Mouse (Mus musculus): ENCODE measurements around the gene Alg9.

Alg9 gene

DNA sequence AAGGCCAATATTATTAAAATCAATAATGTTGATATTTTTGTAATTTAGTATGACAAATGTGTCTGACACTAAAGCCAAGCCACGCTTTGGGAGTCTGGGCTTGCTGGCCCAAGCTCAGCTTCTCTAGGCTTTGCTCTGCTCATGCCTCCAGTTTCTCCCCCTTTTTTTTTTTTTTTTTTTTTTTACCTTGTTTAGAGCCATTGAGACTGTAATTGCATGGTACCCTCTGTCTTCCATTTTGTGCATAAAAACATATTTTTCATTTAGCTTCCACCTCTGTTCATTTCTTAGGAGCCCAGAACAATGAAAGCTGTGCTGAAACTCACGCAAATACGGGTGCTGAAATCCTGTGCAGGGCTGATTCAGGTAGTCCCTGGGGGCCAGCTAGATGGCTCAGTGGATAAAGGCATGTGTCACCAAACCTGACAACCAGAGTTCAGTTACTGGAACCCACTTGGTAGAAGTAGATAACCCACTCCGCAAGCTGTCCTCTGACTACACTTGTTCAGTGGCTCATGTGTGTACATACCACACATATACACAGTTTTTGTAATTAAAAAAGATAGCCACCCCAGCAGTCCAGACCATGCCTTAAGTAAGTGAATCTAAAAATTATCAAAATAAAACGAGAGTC lies 80.4 kb downstream of the Alg9 start:
- DNase-seq, result no peak

DNA sequence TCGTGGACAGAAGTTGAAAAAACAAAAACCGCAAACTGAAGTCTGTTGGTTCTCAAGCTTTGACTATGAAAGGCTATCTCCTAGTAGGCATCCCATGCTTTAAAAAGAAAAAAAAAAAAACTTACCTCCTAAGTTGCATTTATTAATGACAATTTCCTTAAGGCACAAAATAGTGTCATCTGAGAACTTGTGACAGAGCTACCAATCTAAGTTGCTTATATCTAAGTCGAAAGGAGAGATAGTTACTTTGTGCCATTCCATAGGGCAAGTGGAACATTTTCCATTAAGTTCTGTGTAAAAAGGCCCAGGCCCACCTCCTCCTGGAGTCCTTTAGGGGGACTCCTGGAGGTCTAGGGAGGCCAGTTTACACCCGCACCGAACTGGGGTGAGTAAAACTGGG lies 81.0 kb downstream of the Alg9 start:
- DNase-seq, result no peak

DNA sequence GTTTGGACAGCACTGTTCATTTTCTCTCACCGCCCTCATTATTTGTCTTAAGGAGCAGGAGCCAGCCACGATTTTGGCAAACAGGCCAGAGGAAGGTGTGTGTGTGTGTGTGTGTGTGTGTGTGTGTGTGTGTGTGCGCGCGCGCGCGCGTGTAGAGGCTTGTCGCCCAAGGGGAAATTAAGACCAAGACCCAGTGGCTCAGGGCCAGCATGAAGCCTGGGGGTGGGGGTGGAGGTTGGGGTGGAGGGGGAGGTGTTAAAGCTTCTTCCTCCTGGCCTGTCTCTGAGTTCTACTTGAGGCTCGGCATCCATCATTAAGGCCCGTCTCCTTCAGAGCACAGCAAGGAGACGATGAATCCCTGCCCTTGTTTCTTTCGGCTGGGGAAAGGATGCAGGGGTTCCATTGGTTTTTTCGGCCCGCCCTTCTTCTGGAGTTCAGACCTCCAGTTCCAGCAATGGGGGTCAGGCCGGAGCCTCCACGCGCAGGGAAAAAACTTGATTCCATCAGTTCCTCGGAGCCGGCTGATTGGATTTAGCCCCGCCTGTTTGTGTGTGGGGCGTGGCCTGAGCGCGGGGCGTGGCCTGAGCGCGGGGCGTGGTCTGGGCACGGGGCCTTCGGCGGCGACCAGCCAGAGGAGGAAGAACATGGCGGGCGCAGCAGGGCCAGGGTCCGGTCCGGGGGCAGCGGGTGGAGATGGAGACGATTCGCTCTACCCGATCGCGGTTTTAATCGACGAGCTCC lies 81.7 kb downstream of the Alg9 start:
- DNase-seq, result peak; percentile 86

DNA sequence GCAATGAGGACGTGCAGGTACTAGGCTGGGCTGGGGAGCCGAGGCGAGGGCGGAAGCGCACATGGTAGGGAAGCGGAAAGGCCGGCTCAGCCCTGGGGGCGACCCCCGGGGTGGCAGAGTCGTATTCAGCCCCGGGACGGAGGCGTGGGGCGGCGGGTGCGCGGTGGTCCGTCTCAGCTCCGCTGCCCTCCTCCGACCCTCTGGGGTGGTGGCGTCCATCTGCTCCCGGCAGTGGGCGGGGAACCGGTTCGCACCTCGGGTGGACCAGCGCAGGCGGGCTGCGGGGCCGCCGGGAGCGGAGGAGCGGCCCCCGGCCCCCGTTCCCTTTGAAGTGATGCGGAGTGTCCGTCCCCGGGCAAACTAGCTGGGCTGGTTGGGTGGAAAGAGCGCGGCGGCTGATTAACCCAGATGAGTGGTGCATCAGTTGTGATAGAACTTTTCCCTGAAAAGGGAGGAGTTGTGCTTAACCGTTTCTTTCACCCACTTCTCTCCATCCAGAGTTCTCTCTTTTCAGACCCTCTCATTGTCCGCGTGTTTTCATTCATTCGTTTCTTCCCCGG lies 82.3 kb downstream of the Alg9 start:
- DNase-seq, result no peak

DNA sequence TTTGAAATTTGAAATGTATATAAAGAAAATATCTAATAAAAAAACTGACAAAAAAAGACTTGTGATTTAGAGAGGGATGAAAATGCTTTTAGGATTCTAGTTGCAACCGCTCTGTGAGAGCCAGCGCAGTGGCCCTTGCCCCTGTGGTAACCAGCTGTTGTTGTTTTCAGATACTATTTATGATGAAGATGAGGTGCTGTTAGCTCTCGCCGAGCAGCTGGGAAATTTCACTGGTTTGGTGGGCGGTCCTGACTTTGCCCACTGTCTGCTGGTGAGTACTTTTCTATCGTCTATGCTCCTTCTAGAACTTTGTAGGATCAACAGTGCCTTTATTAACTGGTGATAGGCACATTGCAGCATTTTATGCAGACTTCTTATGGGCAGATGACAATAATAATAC lies 83.9 kb downstream of the Alg9 start:
- DNase-seq, result no peak

DNA sequence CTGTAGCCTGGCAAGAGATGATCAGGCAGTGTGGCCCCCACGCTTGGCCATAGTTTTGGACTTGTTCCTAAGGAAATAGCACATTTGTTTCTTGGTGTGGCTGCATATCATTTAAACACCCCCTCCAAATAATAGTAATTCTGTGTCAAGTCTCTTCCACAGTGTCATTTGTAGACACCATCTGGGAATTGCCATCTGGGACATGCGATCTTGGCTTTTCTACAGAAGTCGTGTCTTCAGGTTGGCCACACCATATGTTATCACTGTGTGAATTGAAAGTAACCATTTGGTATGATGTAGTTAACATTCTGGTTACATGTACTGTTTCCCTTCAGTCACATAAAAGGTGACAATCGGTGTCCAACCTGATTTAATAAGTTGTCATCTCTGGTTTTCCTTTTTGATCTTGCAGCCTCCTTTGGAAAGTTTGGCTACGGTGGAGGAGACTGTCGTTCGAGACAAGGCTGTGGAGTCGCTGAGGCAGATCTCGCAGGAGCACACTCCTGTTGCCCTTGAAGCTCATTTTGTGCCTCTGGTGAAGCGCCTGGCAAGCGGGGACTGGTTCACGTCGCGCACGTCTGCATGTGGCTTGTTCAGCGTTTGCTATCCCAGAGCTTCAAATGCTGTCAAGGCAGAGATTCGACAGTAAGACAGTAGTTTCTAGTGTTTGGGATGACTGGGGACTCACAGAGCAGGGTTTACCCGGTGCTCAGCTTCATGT lies 86.5 kb downstream of the Alg9 start:
- no peak for DNase-seq

DNA sequence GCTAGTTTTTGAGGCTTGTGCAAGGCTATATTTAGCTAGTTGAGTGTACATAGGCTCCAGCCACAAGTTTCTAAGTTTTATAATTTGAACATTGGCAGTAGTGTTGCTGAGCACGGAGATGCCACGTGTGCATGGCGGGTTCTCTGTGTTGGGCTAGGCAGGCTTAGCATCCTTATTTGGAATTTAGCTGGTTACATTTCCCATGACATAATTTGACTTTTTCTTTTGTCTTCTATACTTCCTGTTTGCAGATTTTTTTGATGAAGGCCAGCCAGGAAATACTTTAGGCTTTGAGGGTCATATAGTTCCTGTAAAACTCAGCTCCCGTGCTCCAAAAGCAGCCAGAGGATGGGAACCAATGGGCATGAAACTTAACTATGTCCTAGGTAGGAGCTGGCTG lies 89.0 kb downstream of the Alg9 start:
- DNase-seq, result no peak

DNA sequence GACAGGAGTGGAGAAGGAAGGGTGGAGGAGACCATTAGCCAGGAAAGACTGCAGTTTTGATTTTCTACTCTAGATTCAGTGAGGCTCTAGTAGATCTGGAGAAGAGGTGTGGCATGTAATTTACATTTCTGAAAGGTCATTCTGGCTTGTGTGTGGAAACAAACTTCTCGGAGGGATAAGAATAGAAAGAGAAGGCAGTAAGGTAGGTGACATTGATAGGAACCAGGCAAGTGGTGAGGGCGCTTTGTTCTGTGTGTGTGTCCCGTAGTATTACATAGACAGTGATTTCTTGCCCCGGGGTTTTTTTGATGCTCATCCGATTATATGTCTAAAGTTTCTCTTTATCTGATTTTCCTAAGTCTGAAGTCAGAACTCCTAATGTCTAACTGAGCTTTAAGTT lies 90.1 kb downstream of the Alg9 start:
- DNase-seq, result no peak

DNA sequence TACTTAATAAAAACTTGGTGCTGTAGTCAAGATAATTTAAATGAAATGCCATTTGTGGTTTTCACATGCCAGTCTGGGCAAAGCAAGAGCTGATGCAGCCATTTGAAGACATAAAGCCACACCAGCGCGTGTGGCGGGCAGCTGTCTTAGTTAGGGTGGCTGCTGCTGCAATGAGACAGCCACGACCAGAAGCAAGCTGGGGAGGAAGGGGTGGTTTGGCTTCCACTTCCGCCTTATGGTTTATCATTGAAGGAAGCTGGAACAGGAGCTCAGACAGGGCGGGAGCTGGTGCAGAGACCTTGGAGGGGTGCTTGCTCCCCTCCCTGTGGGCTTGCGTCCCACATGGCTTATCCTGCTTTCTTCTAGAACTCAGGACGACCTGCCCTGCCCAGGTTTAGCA lies 91.0 kb downstream of the Alg9 start:
- no peak for DNase-seq

DNA sequence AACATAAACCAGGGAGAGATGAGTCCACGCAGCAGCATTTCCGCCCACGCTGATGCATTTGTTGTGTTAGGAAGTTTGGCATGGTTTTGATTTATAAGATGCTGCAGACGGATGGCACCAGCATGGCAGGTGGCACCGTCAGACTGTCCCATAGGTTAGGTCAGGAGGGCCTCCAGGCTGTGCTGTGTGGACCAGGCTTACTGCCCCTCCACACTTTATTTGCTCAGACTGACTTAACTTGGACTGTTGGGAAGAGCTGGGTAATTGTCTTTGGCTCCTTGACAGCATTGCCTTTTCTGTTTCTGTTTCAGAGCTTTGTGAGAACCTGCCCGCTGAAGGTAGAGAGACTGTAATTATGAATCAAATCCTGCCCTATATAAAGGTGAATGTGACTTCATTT lies 92.2 kb downstream of the Alg9 start:
- DNase-seq, result no peak

DNA sequence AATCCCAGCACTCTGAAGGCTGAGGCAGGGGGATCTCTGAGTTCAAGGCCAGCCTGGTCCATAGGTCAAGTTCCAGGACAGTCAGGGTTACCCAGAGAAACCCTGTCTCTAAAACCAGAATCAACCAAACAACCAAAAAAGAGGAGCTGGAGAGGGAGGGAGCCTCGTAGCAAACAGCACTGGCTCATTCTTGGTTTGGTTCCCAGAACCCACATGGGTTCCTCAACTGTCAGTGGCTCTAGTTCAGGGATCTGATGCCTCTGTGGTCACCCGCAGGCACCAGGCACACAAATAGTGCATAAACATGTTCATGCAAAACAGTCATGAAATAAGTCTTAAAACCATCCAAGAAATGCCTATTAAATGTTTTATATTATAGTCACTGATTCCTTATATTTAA lies 93.4 kb downstream of the Alg9 start:
- no peak for DNase-seq

DNA sequence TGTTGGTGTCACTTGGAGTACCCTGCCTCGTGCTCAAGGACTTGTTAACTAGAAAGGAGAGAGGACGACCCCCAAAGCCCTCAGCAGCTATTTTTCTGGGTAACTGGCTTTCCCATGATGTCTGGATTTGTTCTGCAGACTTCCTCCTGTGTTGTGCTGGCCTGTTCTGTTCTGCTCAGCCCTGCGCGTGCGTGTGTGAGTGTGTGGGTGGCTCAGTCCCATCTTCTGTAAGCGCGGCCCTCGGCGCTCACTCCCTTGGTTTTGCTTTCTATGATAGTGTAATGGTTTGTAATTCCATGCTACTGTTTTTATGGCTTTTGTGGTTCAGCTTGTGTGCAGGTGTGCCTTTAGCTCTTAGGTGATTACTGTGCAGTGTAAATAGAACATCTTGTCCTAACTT lies 98.4 kb downstream of the Alg9 start:
- no peak for DNase-seq

DNA sequence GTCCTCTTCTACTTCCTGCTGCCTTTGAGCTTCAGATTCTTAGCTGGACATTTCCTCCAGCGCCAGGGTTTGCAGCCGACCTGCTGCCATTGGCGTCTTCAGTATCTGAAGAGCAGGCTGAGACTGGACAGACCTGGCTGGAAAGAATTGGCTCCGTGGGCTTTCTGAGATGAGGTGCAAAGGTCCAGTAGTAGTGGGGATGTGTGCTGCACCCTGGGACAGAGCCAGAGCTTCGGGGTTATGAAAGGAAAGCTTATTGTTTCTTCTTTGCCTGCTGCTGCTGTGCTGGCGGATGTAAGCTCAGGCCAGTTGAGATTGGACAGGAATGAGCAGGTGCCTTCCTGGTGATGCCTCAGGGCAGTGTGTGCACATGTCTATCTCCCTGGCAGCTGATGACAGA lies 99.2 kb downstream of the Alg9 start:
- no peak for DNase-seq

DNA sequence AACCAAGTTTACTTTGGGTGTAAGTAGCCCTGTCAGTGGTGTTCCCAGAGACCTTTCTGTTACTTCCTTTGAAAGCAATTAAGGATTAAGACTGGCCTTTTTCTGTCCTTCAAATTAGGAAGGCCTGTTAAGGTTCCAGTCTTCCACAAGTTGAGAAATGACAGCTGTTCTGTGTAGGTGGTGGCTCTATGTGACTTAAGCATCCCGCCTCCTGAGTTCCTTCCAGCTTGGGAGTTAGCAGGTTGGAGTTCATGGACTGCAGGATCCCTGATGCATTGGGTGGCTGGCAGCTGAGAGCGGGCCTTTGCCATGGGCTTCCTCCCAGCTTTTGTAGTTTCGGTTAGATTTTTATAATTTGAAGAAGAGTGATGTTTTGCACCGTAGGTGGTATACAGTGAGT lies 100.7 kb downstream of the Alg9 start:
- no peak for DNase-seq

DNA sequence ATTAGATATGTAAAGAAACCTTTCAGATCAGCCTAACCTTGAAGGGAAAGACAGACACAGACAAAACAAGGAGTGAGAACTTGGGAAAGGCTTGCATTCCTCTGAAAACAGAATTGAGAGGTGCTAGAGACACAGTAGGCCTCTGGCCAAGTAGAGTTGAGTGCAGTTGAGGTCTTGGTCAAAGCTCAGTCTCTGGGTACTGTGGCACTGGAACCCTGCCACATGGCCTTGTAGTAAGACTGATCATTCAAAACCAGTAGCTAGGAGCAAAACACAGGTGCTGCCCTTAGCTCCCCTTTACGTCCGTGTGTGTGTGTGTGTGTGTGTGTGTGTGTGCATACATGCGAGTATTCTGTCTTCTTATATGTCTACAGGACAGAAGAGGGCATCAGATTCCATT lies 101.5 kb downstream of the Alg9 start:
- DNase-seq, result no peak

DNA sequence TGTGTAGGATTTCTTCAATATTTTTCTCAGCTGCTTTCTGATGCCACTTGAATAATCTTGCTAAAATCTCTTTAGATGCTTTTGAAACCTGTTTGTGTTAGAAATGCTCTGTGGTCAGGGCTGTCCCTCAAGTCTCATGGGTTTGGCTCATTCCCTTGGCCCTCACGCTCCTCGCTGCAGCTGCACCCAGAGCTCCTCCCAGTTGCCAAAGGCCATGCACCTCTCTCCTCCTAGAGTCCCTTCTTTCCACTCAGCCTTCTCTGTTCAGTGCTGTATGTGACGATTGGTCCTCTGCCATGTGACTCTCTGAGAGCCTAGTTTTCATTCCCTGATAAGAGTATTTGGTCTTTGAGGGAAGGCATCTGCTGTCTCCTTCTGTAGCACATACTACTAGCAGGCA lies 102.6 kb downstream of the Alg9 start:
- no peak for DNase-seq

DNA sequence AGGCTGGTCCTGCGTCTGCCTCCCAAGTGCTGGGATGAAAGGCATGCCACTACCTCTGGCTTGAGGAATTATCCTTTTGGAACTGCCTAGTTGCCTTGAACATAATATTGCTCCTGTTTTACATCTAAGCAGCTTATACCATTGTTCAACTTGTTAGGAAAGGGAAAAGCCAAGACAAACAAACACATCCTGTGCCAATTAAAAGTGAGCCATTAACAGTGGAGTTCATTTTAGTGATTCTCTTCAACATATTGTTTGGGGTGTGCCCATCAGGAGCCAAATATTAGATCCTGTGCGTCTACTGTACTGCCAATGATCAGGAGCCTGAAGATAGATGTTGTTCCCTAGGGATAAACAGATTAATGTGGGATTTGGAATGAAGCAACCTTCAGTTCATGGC lies 107.4 kb downstream of the Alg9 start:
- no peak for DNase-seq

DNA sequence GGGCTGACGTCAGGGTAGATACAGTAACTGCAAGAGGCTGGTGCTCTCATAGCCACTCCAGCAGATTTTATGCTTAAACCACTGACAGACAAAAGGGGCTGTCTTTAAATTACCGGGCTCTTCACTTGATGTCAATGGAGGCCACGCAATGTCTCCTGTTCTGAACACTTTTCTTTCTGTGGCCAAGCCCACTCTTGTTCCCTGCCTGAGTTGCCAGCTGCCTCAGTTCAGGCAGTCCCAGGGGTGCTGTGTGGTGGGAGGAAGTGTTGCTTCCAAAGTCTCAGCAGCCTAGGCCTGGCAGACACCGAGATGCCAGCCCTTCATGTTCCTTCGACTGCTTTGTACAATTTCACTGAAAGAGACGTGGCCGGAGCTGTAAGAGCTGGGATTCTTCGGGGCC lies 109.3 kb downstream of the Alg9 start:
- DNase-seq, result no peak

DNA sequence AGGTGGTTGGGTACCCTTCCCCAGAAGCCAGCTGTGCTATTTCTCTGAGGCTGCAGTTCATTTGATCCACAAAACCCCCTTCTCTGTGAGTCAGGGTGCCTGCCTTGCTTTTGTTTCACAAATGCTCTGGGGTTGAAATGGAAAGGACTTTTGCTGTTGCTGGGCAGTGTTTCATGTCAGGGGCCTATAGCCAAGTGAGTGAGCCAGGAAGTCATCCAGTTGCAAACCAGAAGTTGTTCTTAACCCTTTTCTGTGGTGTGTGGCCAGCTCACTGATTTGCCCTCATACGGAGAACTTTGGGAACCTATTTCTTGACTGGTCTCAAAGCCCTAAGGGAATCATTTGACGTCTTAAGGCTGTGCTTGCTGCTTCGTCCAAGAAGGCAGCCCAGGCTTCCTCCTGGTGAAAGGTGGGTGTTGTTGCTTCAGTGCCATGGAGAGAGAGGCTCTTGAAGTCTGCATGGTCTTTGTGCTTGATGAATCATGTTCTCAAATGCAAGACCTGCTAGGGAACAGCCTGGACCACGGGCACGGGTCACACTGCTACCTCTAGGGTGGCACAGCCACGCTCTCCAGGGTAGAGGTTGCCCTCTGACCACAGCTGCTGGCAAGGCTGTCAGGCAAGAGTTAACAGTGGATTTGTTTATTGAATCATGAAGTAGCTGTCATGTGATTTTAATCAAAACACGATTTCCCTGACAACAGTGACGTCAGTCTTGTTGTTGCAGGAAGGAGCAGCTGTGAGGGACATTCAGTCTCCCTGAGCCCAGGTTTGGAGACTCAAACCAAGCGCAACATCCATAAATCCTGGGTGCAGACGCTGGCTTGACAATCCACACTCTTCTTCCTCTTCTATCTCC lies 110.2 kb downstream of the Alg9 start:
- DNase-seq, result no peak

DNA sequence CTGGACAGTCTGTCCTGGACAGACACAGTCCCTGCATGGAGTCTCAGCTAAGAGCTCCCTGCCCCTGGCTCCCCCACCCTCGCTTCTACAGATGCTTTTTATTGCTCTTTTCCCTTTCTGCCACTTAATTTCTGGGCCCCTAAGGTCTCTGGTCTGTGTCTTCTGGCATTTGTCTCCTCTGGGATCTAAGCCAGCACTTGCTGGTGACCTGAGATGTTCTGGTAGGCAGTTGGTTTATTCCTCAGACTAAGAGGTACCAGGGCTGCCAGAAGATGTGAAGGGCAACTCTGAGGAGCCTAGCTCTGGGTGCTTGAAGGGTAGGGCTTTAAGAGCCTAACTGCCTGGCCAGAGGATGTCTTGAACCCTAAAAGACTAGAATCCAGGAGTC lies 110.8 kb downstream of the Alg9 start:
- no peak for DNase-seq

DNA sequence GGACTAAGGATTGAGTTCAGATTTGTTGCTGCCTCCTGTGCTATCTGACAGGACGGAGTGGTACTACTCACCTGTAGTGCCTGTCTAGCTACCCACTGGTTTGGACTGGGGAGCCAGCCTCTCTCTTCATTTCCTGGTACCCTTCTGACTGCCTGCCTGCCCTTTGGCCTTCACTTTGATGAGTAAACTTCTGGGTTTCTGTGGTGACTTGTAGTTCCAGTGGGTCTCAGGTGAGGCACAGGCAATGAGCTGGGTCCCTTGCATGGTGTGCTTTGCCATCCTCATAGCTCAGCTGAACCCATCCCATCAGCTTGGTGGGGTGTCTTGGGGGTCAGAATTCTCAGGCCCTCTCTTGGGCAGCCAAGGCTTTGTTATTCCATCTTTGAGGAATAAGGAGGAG lies 112.1 kb downstream of the Alg9 start:
- DNase-seq, result no peak

DNA sequence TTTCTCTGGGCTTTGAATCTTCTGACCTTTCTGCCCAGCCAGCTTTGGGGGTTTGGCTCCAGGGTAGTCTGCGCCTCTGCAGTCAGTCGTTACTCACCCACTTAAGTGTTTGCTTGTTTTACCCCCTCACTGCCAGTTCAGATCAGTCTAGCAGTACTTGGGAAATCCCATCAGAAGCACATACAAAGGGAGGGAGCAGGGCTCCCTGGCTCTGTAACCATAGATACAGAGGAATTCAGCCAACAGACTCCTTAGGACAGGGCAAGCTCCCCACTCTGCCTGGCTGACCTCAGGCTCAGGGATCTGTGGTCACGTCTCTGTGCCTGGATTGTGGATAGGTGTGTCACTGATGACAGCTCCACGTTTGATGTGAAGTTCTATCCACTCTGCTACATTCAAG lies 112.5 kb downstream of the Alg9 start:
- no peak for DNase-seq

DNA sequence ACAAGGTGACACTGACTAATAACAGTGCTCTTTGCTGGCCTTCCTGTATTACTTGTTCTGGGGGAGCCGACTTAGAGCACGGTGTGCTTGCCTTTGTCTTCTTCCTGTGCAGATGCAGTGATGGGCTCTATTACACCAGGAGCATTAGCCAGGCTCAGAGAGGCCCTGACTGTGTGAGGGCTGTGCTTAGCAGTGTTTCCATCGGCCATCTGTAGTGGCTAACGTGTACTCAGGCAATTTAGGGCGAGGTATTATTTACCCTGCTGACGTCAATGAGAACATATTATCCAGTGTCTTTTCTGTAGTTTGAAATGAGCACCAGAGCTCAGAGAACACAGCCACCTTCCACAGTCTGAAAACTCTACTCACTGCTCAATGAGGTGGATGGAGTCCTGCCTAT lies 114.4 kb downstream of the Alg9 start:
- DNase-seq, result no peak

All from right cerebral cortex, postnatal 14 days (tissue).